Mouse (Mus musculus): ENCODE measurements around the gene Tas2r143.

GRCm38 (mm10) chr6:42374701-42375100 lies 25.3 kb upstream of the Tas2r143 start:
- TF ChIP-seq CTCF (IDR thresholded peaks at IDR 0.05; ENCODE audit: low read depth), result no peak
- no peak for TF ChIP-seq EP300 (IDR thresholded peaks at IDR 0.05; ENCODE audit: low read depth)

All from heart, postnatal 0 days (tissue).